Mouse (Mus musculus): ENCODE data around the gene Anapc15-ps. TPM values are rescaled to one million over a fixed set of nuclear protein-coding genes. Genes with fewer than 3 reads are reported as not detected.

The Anapc15-ps gene
- polyA plus RNA-seq, 1 experiment from 2014 or later, result not detected

GRCm38 (mm10) chr10:95706867-95707266 lies 33.6 kb upstream of the Anapc15-ps start:
- Histone ChIP-seq H3K36me3 (no peaks in the 10 kb centered on the region), H3K4me3 (no peak overlapping the region), H3K27me3 (replicated peaks) (no peaks in the 10 kb centered on the region), H3K27ac (replicated peaks) (no peak overlapping the region), H3K9me3 (no peaks in the 10 kb centered on the region), H3K4me1 (peaks cover 23% of the 10 kb centered on the region), H3K4me2 (no peak overlapping the region), H3K9ac (no peak overlapping the region)
- WGBS, result 83% methylated on average over 9 of the region's 9 CpGs
- ATAC-seq (ENCODE audit: extremely low read depth, insufficient number of reproducible peaks, low FRiP score, low TSS enrichment), result no peak

- Histone ChIP-seq H3K27me3 (replicated peaks) (no peaks in the 10 kb centered on the region), H3K4me1 (peaks cover 23% of the 10 kb centered on the region), H3K27ac (replicated peaks) (no peak overlapping the region), H3K36me3 (no peaks in the 10 kb centered on the region), H3K4me2 (no peak overlapping the region), H3K4me3 (no peak overlapping the region), H3K9ac (no peak overlapping the region), H3K9me3 (no peaks in the 10 kb centered on the region)
- 63% methylated on average over 3 of the region's 3 CpGs for WGBS
- ATAC-seq (ENCODE audit: extremely low read depth, insufficient number of reproducible peaks, low FRiP score, low TSS enrichment), result no peak
Measured at GRCm38 (mm10) chr10:95705747-95706146, 32.5 kb upstream of the Anapc15-ps start.

GRCm38 (mm10) chr10:95704847-95705246 lies 31.6 kb upstream of the Anapc15-ps start:
- H3K9ac ChIP-seq, result no peak overlapping the region
- no peak overlapping the region for H3K4me3 ChIP-seq
- no peak overlapping the region for H3K27ac ChIP-seq (replicated peaks)
- H3K27me3 ChIP-seq (replicated peaks), result no peaks in the 10 kb centered on the region
- H3K9me3 ChIP-seq, result no peaks in the 10 kb centered on the region
- H3K4me1 ChIP-seq, result peaks cover 23% of the 10 kb centered on the region
- no peak overlapping the region for H3K4me2 ChIP-seq
- 78% methylated on average over 6 of the region's 6 CpGs for WGBS
- ATAC-seq (ENCODE audit: extremely low read depth, insufficient number of reproducible peaks, low FRiP score, low TSS enrichment), result no peak
- no peaks in the 10 kb centered on the region for H3K36me3 ChIP-seq

GRCm38 (mm10) chr10:95703730-95704129 lies 30.5 kb upstream of the Anapc15-ps start:
- Histone ChIP-seq H3K27ac (replicated peaks) (no peak overlapping the region), H3K4me3 (no peak overlapping the region), H3K4me1 (peaks cover 18% of the 10 kb centered on the region), H3K9me3 (no peaks in the 10 kb centered on the region), H3K36me3 (no peaks in the 10 kb centered on the region), H3K4me2 (no peak overlapping the region), H3K27me3 (replicated peaks) (no peaks in the 10 kb centered on the region), H3K9ac (no peak overlapping the region)
- ATAC-seq (ENCODE audit: extremely low read depth, insufficient number of reproducible peaks, low FRiP score, low TSS enrichment), result no peak
- WGBS, result 84% methylated on average over 5 of the region's 5 CpGs

GRCm38 (mm10) chr10:95700422-95700821 lies 27.2 kb upstream of the Anapc15-ps start:
- Histone ChIP-seq H3K27me3 (replicated peaks) (no peaks in the 10 kb centered on the region), H3K27ac (replicated peaks) (no peak overlapping the region), H3K36me3 (no peaks in the 10 kb centered on the region), H3K4me1 (peaks cover 18% of the 10 kb centered on the region), H3K9ac (no peak overlapping the region), H3K9me3 (no peaks in the 10 kb centered on the region), H3K4me2 (no peak overlapping the region), H3K4me3 (no peak overlapping the region)
- WGBS, result 73% methylated on average over 4 of the region's 4 CpGs
- no peak for ATAC-seq (ENCODE audit: extremely low read depth, insufficient number of reproducible peaks, low FRiP score, low TSS enrichment)

- Histone ChIP-seq H3K4me2 (no peak overlapping the region), H3K36me3 (no peaks in the 10 kb centered on the region), H3K9me3 (no peaks in the 10 kb centered on the region), H3K9ac (no peak overlapping the region), H3K4me1 (peaks cover 18% of the 10 kb centered on the region), H3K27me3 (replicated peaks) (no peaks in the 10 kb centered on the region), H3K4me3 (no peak overlapping the region), H3K27ac (replicated peaks) (no peak overlapping the region)
- whole genome bisulfite sequencing, result 81% methylated on average over 8 of the region's 8 CpGs
- ATAC-seq (ENCODE audit: extremely low read depth, insufficient number of reproducible peaks, low FRiP score, low TSS enrichment), result no peak
Measured at GRCm38 (mm10) chr10:95698920-95699714, 25.9 kb upstream of the Anapc15-ps start.

- Histone ChIP-seq H3K4me2 (no peak overlapping the region), H3K4me1 (peaks cover 12% of the 10 kb centered on the region), H3K9ac (no peak overlapping the region), H3K4me3 (no peak overlapping the region), H3K36me3 (no peaks in the 10 kb centered on the region), H3K27me3 (replicated peaks) (no peaks in the 10 kb centered on the region), H3K9me3 (no peaks in the 10 kb centered on the region), H3K27ac (replicated peaks) (no peak overlapping the region)
- WGBS, result 31% methylated on average over 3 of the region's 3 CpGs
- no peak for ATAC-seq (ENCODE audit: extremely low read depth, insufficient number of reproducible peaks, low FRiP score, low TSS enrichment)
Measured at GRCm38 (mm10) chr10:95696253-95696641, 23.0 kb upstream of the Anapc15-ps start.

- no peaks in the 10 kb centered on the region for H3K36me3 ChIP-seq
- no peaks in the 10 kb centered on the region for H3K27me3 ChIP-seq (replicated peaks)
- H3K4me2 ChIP-seq, result no peak overlapping the region
- no peak overlapping the region for H3K9ac ChIP-seq
- no peak for ATAC-seq (ENCODE audit: extremely low read depth, insufficient number of reproducible peaks, low FRiP score, low TSS enrichment)
- H3K4me3 ChIP-seq, result no peak overlapping the region
- peaks cover 12% of the 10 kb centered on the region for H3K4me1 ChIP-seq
- WGBS, result 70% methylated on average over 18 of the region's 18 CpGs
- no peaks in the 10 kb centered on the region for H3K9me3 ChIP-seq
- H3K27ac ChIP-seq (replicated peaks), result no peak overlapping the region
Measured at GRCm38 (mm10) chr10:95695603-95696252, 22.5 kb upstream of the Anapc15-ps start.

GRCm38 (mm10) chr10:95694559-95695251 lies 21.5 kb upstream of the Anapc15-ps start:
- no peak for ATAC-seq (ENCODE audit: extremely low read depth, insufficient number of reproducible peaks, low FRiP score, low TSS enrichment)
- no peaks in the 10 kb centered on the region for H3K36me3 ChIP-seq

GRCm38 (mm10) chr10:95691347-95691746 lies 18.1 kb upstream of the Anapc15-ps start:
- peaks cover 15% of the 10 kb centered on the region for H3K4me1 ChIP-seq
- no peaks in the 10 kb centered on the region for H3K9me3 ChIP-seq
- no peaks in the 10 kb centered on the region for H3K36me3 ChIP-seq
- ATAC-seq (ENCODE audit: extremely low read depth, insufficient number of reproducible peaks, low FRiP score, low TSS enrichment), result no peak
- H3K4me2 ChIP-seq, result no peak overlapping the region
- 92% methylated on average over 4 of the region's 4 CpGs for WGBS
- no peak overlapping the region for H3K9ac ChIP-seq
- no peak overlapping the region for H3K4me3 ChIP-seq
- H3K27me3 ChIP-seq (replicated peaks), result no peaks in the 10 kb centered on the region
- H3K27ac ChIP-seq (replicated peaks), result no peak overlapping the region

More at GRCm38 (mm10) chr10:95694559-95695251, 21.5 kb upstream of the Anapc15-ps start:
- H3K9ac ChIP-seq, result no peak overlapping the region
- no peak overlapping the region for H3K4me2 ChIP-seq
- no peak overlapping the region for H3K4me3 ChIP-seq
- no peak overlapping the region for H3K27ac ChIP-seq (replicated peaks)
- H3K27me3 ChIP-seq (replicated peaks), result no peaks in the 10 kb centered on the region
- no peaks in the 10 kb centered on the region for H3K9me3 ChIP-seq
- H3K4me1 ChIP-seq, result peaks cover 12% of the 10 kb centered on the region
- 74% methylated on average over 12 of the region's 12 CpGs for WGBS

GRCm38 (mm10) chr10:95689833-95690232 lies 16.6 kb upstream of the Anapc15-ps start:
- H3K9me3 ChIP-seq, result no peaks in the 10 kb centered on the region
- H3K4me3 ChIP-seq, result no peak overlapping the region
- H3K4me2 ChIP-seq, result no peak overlapping the region
- H3K9ac ChIP-seq, result no peak overlapping the region
- no peak overlapping the region for H3K27ac ChIP-seq (replicated peaks)
- peaks cover 6% of the 10 kb centered on the region; the same call in 1 of the 2 replicates for H3K4me1 ChIP-seq
- no peak for ATAC-seq (ENCODE audit: extremely low read depth, insufficient number of reproducible peaks, low FRiP score, low TSS enrichment)
- H3K27me3 ChIP-seq (replicated peaks), result no peaks in the 10 kb centered on the region
- WGBS, result 74% methylated on average over 1 of the region's 1 CpGs
- H3K36me3 ChIP-seq, result no peaks in the 10 kb centered on the region

All from heart, embryonic 13.5 days (tissue).